Mouse (Mus musculus): ENCODE results near the gene Rwdd2b.

- TF ChIP-seq FLI1 (IDR thresholded peaks at IDR 0.05; ENCODE audit: low read length) = no peak
- no peak for TF ChIP-seq GATA1 (IDR thresholded peaks at IDR 0.05; ENCODE audit: borderline replicate concordance, low read length)
These were observed 2.9 kb upstream of the Rwdd2b start for GRCm38 (mm10) chr16:87443245-87443644.
